Mouse (Mus musculus) bone marrow macrophage, adult 2 months (primary cell): ENCODE data around the gene Ptpre.

Experiments used
- CTCF ChIP-seq: IDR thresholded peaks from 2 replicates; pipeline ENCODE4 v1.5.1; 2012; ENCODE audit warnings: low read depth, mild to moderate bottlenecking, low read length, moderate library complexity
- POLR2A ChIP-seq: IDR thresholded peaks from 2 replicates; pipeline ENCODE4 v1.6.1; 2012; ENCODE audit warnings: mild to moderate bottlenecking, low read depth, low read length, borderline replicate concordance

DNA sequence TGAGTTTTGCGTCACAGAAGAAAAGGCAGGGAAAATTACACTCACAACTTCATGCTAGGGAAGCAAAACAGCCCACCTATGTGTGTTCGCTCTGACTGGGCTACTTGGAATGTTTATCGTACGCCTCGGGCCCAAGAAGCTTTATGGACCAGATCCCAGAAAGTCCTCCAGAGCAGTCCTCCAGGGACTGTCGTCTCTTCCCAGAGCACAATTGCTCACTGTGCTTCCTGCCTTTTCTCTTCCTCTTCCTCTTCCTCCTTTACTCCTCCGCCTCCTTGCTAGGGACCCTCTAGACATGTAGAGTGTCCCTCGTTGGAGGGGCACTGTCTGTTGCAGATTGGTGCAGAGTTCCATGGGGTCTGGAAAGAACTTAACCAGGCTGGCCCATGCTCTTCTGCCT, 111.5 kb downstream of the Ptpre start:
- no peak for TF ChIP-seq POLR2A
- no peak for TF ChIP-seq CTCF
